Mouse (Mus musculus): Measurements from ENCODE around the gene F9. TPM values are rescaled to one million over a fixed set of nuclear protein-coding genes. Genes with fewer than 3 reads are reported as not detected.
"Not testable (repeated sequence)": the region's sequence is repeated elsewhere in the genome, so short reads cannot be mapped to it uniquely, and the experiment has no call there.

F9 gene
- polyA plus RNA-seq (2014; fragmentation: Nextera tagmentation; extraction: Ambion mirVana), result not detected in 2 replicates

- H3K4me3 ChIP-seq (ENCODE audit: low read depth, low read length), result no peak within 1 kb of the TSS
- ATAC-seq (replicated peaks; ENCODE audit: low FRiP score, low TSS enrichment, low read depth) (no peak), DNase-seq (ENCODE audit: low spot score) (no peak)
- 82% methylated on average over 10 of the region's 10 CpGs for WGBS
- H3K4me2 ChIP-seq (ENCODE audit: low read length), result no peak within 1 kb of the TSS
- H3K9me3 ChIP-seq (ENCODE audit: control insufficient read depth, low read length), result no peaks in the 10 kb centered on the region
- H3K27me3 ChIP-seq (replicated peaks; ENCODE audit: control insufficient read depth, insufficient read depth, low read length), result no peaks in the 10 kb centered on the region
- H3K27ac ChIP-seq (ENCODE audit: low read depth), result no peak within 1 kb of the TSS
- H3K36me3 ChIP-seq (ENCODE audit: control insufficient read depth, insufficient read depth, low read length), result no peaks in the 10 kb centered on the region
- no peak within 1 kb of the TSS for H3K9ac ChIP-seq (ENCODE audit: low read length)
- H3K4me1 ChIP-seq (replicated peaks; ENCODE audit: control insufficient read depth, insufficient read depth, low read length), result no peaks in the 10 kb centered on the region
Measured at GRCm38 (mm10) chrX:59999221-60000083, at the start of gene F9. Gene F9 (plus strand): TSS chrX:59999464.

GRCm38 (mm10) chrX:59969767-59970166 is 29.5 kb upstream of the F9 start:
- H3K4me1 ChIP-seq (replicated peaks; ENCODE audit: control insufficient read depth, insufficient read depth, low read length); H3K27me3 ChIP-seq (replicated peaks; ENCODE audit: control insufficient read depth, insufficient read depth, low read length); H3K9ac ChIP-seq (ENCODE audit: low read length); H3K4me2 ChIP-seq (ENCODE audit: low read length); ATAC-seq (replicated peaks; ENCODE audit: low FRiP score, low TSS enrichment, low read depth); H3K9me3 ChIP-seq (ENCODE audit: control insufficient read depth, low read length); H3K36me3 ChIP-seq (ENCODE audit: control insufficient read depth, insufficient read depth, low read length); H3K4me3 ChIP-seq (ENCODE audit: low read depth, low read length); H3K27ac ChIP-seq (ENCODE audit: low read depth); DNase-seq (ENCODE audit: low spot score): not testable (repeated sequence)

GRCm38 (mm10) chrX:60000084-60000443 is 800 bp downstream of the F9 start:
- Histone ChIP-seq H3K4me3 (ENCODE audit: low read depth, low read length) (no peak overlapping the region), H3K9ac (ENCODE audit: low read length) (no peak overlapping the region), H3K9me3 (ENCODE audit: control insufficient read depth, low read length) (no peaks in the 10 kb centered on the region), H3K4me1 (replicated peaks; ENCODE audit: control insufficient read depth, insufficient read depth, low read length) (no peaks in the 10 kb centered on the region), H3K36me3 (ENCODE audit: control insufficient read depth, insufficient read depth, low read length) (no peaks in the 10 kb centered on the region), H3K27ac (ENCODE audit: low read depth) (no peak overlapping the region), H3K4me2 (ENCODE audit: low read length) (no peak overlapping the region), H3K27me3 (replicated peaks; ENCODE audit: control insufficient read depth, insufficient read depth, low read length) (no peaks in the 10 kb centered on the region)
- 71% methylated on average over 3 of the region's 3 CpGs for WGBS
- DNase-seq (ENCODE audit: low spot score) (no peak), ATAC-seq (replicated peaks; ENCODE audit: low FRiP score, low TSS enrichment, low read depth) (no peak)

DNA sequence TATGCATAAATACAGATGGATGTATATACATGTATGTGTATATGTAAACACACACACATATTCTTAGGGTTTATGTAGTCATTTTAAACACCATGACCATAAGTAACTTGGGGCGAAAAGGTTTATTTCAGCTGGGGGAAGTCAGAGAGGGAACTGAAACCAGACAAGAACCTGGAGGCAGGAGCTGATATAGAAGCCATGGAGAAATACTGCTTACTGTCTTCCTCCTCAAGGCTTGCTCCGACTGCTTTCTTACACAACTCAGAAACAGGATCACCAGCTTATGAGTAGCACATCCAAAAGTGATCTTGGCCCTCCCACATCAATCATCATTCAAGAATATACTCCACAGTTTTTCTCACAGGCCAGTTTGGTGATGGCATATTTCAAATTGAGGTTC is 2.2 kb downstream of the F9 start:
- Histone ChIP-seq H3K36me3 (ENCODE audit: control insufficient read depth, insufficient read depth, low read length) (no peaks in the 10 kb centered on the region), H3K27ac (ENCODE audit: low read depth) (no peak overlapping the region), H3K9ac (ENCODE audit: low read length) (no peak overlapping the region), H3K9me3 (ENCODE audit: control insufficient read depth, low read length) (no peaks in the 10 kb centered on the region), H3K27me3 (replicated peaks; ENCODE audit: control insufficient read depth, insufficient read depth, low read length) (no peaks in the 10 kb centered on the region), H3K4me2 (ENCODE audit: low read length) (no peak overlapping the region), H3K4me1 (replicated peaks; ENCODE audit: control insufficient read depth, insufficient read depth, low read length) (no peaks in the 10 kb centered on the region), H3K4me3 (ENCODE audit: low read depth, low read length) (no peak overlapping the region)
- WGBS, result 78% methylated on average over 2 of the region's 2 CpGs
- ATAC-seq (replicated peaks; ENCODE audit: low FRiP score, low TSS enrichment, low read depth) (no peak), DNase-seq (ENCODE audit: low spot score) (no peak)

DNA sequence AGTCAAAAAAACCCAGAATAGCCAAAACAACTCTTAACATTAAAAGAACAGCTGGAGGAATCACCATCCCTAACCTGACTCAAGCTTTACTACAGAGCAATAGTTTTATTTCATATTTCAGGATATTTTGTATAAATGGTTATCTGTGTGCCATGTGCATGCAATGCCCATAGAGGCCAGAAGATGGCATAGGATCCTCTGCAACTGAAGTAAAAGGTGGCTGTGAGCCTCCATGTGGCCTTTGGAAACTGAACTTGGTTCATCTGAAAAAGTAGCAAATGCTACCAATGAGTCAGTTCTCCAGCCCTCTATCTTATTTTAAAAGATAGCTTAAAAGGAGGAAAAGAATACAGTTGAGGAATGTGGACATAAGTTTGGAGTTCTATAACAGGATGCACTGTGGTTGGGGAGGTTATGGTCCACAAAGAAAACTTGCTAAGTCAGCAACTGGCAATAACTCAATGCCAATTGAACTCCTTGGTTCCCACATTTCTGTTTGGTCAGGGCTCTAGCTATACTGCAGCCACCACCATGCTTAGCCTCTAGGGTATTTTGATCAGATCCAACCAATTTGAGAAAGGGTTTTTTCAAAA is 13.9 kb downstream of the F9 start:
- Histone ChIP-seq H3K27ac (ENCODE audit: low read depth) (no peak overlapping the region), H3K9me3 (ENCODE audit: control insufficient read depth, low read length) (no peaks in the 10 kb centered on the region), H3K9ac (ENCODE audit: low read length) (no peak overlapping the region), H3K36me3 (ENCODE audit: control insufficient read depth, insufficient read depth, low read length) (no peaks in the 10 kb centered on the region), H3K4me2 (ENCODE audit: low read length) (no peak overlapping the region), H3K4me1 (replicated peaks; ENCODE audit: control insufficient read depth, insufficient read depth, low read length) (no peaks in the 10 kb centered on the region), H3K4me3 (ENCODE audit: low read depth, low read length) (no peak overlapping the region), H3K27me3 (replicated peaks; ENCODE audit: control insufficient read depth, insufficient read depth, low read length) (no peaks in the 10 kb centered on the region)
- peak; percentile 50 for DNase-seq (ENCODE audit: low spot score)
- no peak for ATAC-seq (replicated peaks; ENCODE audit: low FRiP score, low TSS enrichment, low read depth)

DNA sequence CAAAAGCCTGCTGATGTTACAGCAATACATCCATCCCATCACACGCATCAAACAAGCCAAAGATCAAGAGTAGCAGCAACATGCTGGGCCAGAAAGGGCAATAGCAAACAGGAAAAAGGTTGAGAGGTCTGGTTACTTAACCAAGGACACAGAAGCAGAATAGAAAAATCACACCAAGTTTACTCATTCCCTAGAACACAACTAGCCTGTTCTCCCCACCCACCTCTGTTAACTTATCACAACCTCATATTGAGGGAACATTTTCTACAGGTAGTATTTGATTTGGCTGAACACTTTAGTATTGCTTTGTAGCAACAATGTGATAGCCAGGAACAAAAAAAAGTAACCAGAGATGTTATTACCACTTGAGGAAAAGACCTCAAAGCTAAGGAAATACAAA is 15.3 kb downstream of the F9 start:
- no peak overlapping the region for H3K9ac ChIP-seq (ENCODE audit: low read length)
- no peaks in the 10 kb centered on the region for H3K27me3 ChIP-seq (replicated peaks; ENCODE audit: control insufficient read depth, insufficient read depth, low read length)
- no peaks in the 10 kb centered on the region for H3K4me1 ChIP-seq (replicated peaks; ENCODE audit: control insufficient read depth, insufficient read depth, low read length)
- no peak for ATAC-seq (replicated peaks; ENCODE audit: low FRiP score, low TSS enrichment, low read depth)
- H3K27ac ChIP-seq (ENCODE audit: low read depth), result no peak overlapping the region
- DNase-seq (ENCODE audit: low spot score), result no peak
- no peaks in the 10 kb centered on the region for H3K36me3 ChIP-seq (ENCODE audit: control insufficient read depth, insufficient read depth, low read length)
- no peak overlapping the region for H3K4me3 ChIP-seq (ENCODE audit: low read depth, low read length)
- no peaks in the 10 kb centered on the region for H3K9me3 ChIP-seq (ENCODE audit: control insufficient read depth, low read length)
- no peak overlapping the region for H3K4me2 ChIP-seq (ENCODE audit: low read length)
- WGBS, result 84% methylated on average over 1 of the region's 1 CpGs

DNA sequence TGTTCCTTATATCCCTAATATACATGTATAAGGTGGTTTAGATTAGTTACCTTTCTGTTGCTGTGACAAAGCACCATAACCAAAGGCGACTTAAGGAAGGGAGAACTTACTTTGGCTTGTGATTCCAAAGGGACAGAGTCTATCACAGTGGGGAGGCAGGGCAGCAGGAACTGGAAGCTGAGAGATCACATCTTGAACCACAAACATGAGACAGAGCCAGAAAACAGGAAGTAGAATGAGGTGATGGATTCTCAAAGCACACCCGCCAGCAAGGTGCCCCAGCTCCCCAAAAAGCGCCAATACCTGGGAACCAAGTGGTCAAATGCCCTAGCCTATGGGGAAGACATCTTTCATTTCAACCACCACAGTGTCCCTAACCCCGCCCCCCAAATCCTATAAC is 21.7 kb downstream of the F9 start:
- H3K4me1 ChIP-seq (replicated peaks; ENCODE audit: control insufficient read depth, insufficient read depth, low read length), result no peaks in the 10 kb centered on the region
- no peak overlapping the region for H3K9ac ChIP-seq (ENCODE audit: low read length)
- DNase-seq (ENCODE audit: low spot score), result no peak
- no peaks in the 10 kb centered on the region for H3K27me3 ChIP-seq (replicated peaks; ENCODE audit: control insufficient read depth, insufficient read depth, low read length)
- H3K9me3 ChIP-seq (ENCODE audit: control insufficient read depth, low read length), result no peaks in the 10 kb centered on the region
- no peak overlapping the region for H3K4me3 ChIP-seq (ENCODE audit: low read depth, low read length)
- 78% methylated on average over 4 of the region's 4 CpGs for WGBS
- H3K27ac ChIP-seq (ENCODE audit: low read depth), result no peak overlapping the region
- no peak for ATAC-seq (replicated peaks; ENCODE audit: low FRiP score, low TSS enrichment, low read depth)
- H3K4me2 ChIP-seq (ENCODE audit: low read length), result no peak overlapping the region
- no peaks in the 10 kb centered on the region for H3K36me3 ChIP-seq (ENCODE audit: control insufficient read depth, insufficient read depth, low read length)

DNA sequence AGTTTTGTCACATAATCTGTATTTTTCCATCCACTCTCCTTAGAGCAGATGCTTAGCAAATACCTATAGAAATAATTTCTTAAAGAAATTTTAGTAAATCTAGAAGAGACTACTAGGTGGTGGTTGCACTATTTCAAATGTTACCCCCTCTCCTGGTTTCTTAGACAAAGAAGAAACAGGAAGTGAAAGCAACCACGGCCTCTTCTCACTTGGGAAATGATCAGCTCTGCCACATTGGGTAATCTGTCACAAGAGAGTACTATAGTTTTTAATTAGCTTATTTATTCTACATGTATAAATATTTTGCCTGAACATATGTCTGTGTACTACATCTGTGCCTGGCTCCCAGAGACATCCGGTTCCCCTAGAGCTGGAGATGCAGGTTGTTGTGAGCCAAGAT is 22.3 kb downstream of the F9 start:
- Histone ChIP-seq H3K4me1 (replicated peaks; ENCODE audit: control insufficient read depth, insufficient read depth, low read length) (no peaks in the 10 kb centered on the region), H3K4me3 (ENCODE audit: low read depth, low read length) (no peak overlapping the region), H3K27ac (ENCODE audit: low read depth) (no peak overlapping the region), H3K4me2 (ENCODE audit: low read length) (no peak overlapping the region), H3K27me3 (replicated peaks; ENCODE audit: control insufficient read depth, insufficient read depth, low read length) (no peaks in the 10 kb centered on the region), H3K36me3 (ENCODE audit: control insufficient read depth, insufficient read depth, low read length) (no peaks in the 10 kb centered on the region), H3K9me3 (ENCODE audit: control insufficient read depth, low read length) (no peaks in the 10 kb centered on the region), H3K9ac (ENCODE audit: low read length) (no peak overlapping the region)
- no peak for DNase-seq (ENCODE audit: low spot score)
- WGBS, result 73% methylated on average over 2 of the region's 2 CpGs
- ATAC-seq (replicated peaks; ENCODE audit: low FRiP score, low TSS enrichment, low read depth), result no peak

DNA sequence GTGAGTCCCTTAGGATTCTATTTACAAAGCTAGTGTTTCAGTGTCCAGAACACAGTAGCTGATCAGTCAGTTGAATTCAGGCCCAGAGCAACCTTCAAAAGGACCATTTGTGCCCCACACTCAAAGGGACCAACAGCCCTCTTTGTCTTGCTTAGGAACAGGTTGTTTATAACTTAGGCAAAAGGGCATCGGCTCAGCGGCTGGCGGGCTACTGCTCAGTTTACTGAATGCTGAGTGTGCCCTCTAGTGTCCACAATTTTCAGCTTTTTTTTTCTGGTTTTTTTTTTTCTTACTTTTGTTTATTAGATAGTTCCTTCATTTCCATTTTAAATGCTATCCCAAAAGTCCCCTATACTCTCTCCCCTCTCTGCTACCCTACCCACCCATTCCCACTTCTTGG is 27.4 kb downstream of the F9 start:
- no peaks in the 10 kb centered on the region for H3K4me1 ChIP-seq (replicated peaks; ENCODE audit: control insufficient read depth, insufficient read depth, low read length)
- no peak overlapping the region for H3K4me3 ChIP-seq (ENCODE audit: low read depth, low read length)
- H3K4me2 ChIP-seq (ENCODE audit: low read length), result no peak overlapping the region
- no peaks in the 10 kb centered on the region for H3K27me3 ChIP-seq (replicated peaks; ENCODE audit: control insufficient read depth, insufficient read depth, low read length)
- DNase-seq (ENCODE audit: low spot score) (peak; percentile 51), ATAC-seq (replicated peaks; ENCODE audit: low FRiP score, low TSS enrichment, low read depth) (no peak)
- no peak overlapping the region for H3K9ac ChIP-seq (ENCODE audit: low read length)
- H3K9me3 ChIP-seq (ENCODE audit: control insufficient read depth, low read length), result no peaks in the 10 kb centered on the region
- 23% methylated on average over 3 of the region's 3 CpGs for WGBS
- no peaks in the 10 kb centered on the region for H3K36me3 ChIP-seq (ENCODE audit: control insufficient read depth, insufficient read depth, low read length)
- H3K27ac ChIP-seq (ENCODE audit: low read depth), result no peak overlapping the region
